Mouse (Mus musculus) c-Kit-positive CD71-positive TER-119-negative erythroid progenitor cells, embryonic 14.5 days (primary cell): ENCODE measurements around the gene Nmrk1.

ENCODE experiments used
- DNase-seq: peaks from one replicate; pipeline ENCODE4 v3.0.0-alpha.2; 2013; ENCODE audit warnings: low read depth

Gene Nmrk1

GRCm38 (mm10) chr19:18654330-18654729 lies 22.6 kb downstream of the Nmrk1 start:
- no peak for DNase-seq

GRCm38 (mm10) chr19:18654984-18655383 lies 23.2 kb downstream of the Nmrk1 start:
- no peak for DNase-seq

GRCm38 (mm10) chr19:18655999-18656398 lies 24.2 kb downstream of the Nmrk1 start:
- DNase-seq: no peak

GRCm38 (mm10) chr19:18658473-18658872 lies 26.7 kb downstream of the Nmrk1 start:
- DNase-seq: no peak

- no peak for DNase-seq
Observed at GRCm38 (mm10) chr19:18659349-18659748, 27.6 kb downstream of the Nmrk1 start.

- DNase-seq: no peak
Observed at GRCm38 (mm10) chr19:18660466-18660865, 28.7 kb downstream of the Nmrk1 start.

GRCm38 (mm10) chr19:18661683-18662082 lies 29.9 kb downstream of the Nmrk1 start:
- no peak for DNase-seq

- no peak for DNase-seq
Observed at GRCm38 (mm10) chr19:18663904-18664303, 32.2 kb downstream of the Nmrk1 start.

GRCm38 (mm10) chr19:18666966-18667365 lies 35.2 kb downstream of the Nmrk1 start:
- DNase-seq: no peak

- DNase-seq: no peak
Observed at GRCm38 (mm10) chr19:18669551-18669950, 37.8 kb downstream of the Nmrk1 start.

- peak; percentile 96 for DNase-seq
Observed at GRCm38 (mm10) chr19:18670608-18671007, 38.9 kb downstream of the Nmrk1 start, which contains the start of gene Carnmt1. Gene Carnmt1 (plus strand): TSS chr19:18670764.

- DNase-seq: peak; percentile 44
Observed at GRCm38 (mm10) chr19:18671056-18671741, 39.4 kb downstream of the Nmrk1 start.

- DNase-seq: no peak
Observed at GRCm38 (mm10) chr19:18672498-18672897, 40.7 kb downstream of the Nmrk1 start.

GRCm38 (mm10) chr19:18673116-18673515 lies 41.4 kb downstream of the Nmrk1 start:
- no peak for DNase-seq

- peak; percentile 61 for DNase-seq
Observed at GRCm38 (mm10) chr19:18682142-18682541, 50.4 kb downstream of the Nmrk1 start.

- peak; percentile 68 for DNase-seq
Observed at GRCm38 (mm10) chr19:18687556-18687955, 55.8 kb downstream of the Nmrk1 start.

GRCm38 (mm10) chr19:18692176-18692575 lies 60.4 kb downstream of the Nmrk1 start:
- DNase-seq: peak; percentile 58

GRCm38 (mm10) chr19:18692768-18693167 lies 61.0 kb downstream of the Nmrk1 start:
- no peak for DNase-seq

- no peak for DNase-seq
Observed at GRCm38 (mm10) chr19:18695116-18695515, 63.4 kb downstream of the Nmrk1 start.

- DNase-seq: peak; percentile 39
Observed at GRCm38 (mm10) chr19:18695552-18695951, 63.8 kb downstream of the Nmrk1 start.
